Mouse (Mus musculus) kidney, adult 8-10 months (tissue): ENCODE results near the gene Ttll12.

ENCODE experiments used
- DNase-seq, 2 experiments: peaks; one replicate each; pipeline ENCODE4 v3.0.0; 2022

The Ttll12 gene

DNA sequence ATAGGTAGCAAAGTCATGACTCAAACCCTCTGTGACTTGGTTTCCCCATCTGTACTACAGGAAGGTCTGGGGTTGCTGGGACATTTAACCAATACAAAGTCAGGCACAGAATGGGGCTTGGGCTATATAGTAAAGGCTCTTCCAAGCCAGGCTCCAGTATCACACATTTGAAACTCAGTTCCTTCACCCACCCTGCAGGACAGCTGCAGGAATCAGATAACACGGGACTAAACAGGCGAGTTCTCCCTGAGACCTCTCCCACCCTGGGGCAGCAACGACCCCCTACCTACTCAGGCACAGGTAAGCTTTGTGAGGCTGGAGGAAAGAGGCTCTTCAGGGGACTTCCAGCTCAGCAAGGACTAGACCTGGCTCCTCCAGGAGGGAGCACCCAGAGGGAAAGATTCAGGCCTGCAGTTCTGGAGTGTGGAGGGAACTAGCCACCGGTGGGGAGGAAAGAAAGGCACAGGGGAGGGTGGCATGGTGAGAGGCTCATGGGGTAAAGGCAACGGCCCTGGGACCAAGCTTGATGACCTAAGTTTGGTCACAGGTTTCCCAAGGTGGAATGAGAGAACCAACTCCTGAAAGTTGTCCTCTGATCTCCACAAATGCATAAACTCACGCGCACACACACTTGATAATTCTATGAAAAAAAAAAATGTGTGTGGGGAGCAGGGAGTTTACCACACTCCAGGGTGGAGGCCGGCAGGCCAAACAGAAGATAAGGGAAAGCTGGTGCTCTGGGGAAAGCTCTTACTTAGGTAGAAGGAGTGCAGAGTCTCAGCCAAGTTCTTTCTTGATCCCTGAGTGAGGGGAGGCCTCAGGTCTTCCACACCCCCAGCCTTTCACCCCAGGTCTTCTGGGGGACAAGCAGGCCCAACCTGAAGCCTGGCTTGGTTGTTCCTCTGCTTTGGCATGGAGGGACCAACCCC, 2.4 kb downstream of the Ttll12 start:
- no peak for DNase-seq

DNA sequence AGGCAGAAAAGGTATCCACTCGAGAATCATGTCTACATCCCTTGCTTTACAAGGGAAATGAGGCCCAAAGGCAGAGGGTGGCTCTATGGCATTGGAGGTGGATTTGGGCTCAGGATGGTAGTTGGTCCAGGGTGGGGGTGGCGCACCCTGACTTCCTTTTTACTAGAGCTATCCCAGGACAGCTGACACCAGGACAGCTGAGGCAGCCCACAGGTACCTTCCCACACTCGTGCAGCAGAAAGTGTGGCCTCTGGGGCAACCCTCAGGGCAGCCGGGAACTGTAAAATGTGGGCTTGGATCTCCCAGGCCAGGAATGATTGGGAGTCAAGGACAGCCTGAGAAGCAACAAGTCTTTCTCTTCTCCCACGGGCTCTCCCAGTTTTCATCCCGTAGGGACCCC, 3.2 kb downstream of the Ttll12 start:
- no peak for DNase-seq

DNA sequence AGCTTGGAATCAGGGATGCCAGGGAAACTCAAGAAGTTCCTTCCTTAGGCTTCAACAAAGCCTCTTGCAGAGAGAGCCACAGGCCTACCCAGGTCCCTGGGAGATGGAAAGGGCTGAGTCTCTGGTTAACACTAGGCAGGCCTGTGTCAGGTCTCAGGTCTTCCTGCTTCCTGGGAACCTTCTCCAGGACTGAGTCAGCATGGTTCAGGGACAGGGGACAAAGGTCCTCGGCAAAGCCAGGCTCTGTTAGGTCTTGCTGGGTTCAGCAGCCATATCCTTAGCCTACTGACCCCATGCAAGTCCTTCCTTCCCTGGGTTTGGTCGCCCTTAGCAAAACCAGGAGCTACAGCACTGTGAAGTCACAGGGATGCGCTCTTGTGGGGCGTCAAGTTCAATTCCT, 4.1 kb downstream of the Ttll12 start:
- peak; percentile 23 to 37 for DNase-seq

DNA sequence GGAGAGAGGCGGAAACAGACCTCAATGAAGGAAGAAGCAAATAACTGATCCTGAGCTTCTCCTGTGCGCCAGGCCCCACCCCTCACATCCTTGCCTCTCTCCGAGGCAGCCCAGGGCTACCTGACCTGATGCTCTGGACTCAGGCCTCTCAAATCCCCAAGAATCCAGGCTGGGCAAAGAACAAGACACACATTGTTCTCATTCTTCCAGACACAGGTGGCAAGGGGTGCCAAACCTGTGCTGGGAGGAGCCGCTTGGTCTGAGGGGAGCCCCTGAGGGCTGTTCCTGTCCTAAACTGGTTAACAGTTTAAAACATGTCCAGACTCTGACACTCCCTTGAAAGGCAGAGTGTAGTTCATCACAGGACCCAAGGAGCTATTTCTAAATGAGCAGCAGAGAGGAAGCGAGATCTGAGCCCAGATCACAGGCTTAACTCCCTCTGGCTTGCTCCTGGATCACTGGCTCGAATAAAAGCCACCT, 10.2 kb downstream of the Ttll12 start:
- DNase-seq, result no peak

DNA sequence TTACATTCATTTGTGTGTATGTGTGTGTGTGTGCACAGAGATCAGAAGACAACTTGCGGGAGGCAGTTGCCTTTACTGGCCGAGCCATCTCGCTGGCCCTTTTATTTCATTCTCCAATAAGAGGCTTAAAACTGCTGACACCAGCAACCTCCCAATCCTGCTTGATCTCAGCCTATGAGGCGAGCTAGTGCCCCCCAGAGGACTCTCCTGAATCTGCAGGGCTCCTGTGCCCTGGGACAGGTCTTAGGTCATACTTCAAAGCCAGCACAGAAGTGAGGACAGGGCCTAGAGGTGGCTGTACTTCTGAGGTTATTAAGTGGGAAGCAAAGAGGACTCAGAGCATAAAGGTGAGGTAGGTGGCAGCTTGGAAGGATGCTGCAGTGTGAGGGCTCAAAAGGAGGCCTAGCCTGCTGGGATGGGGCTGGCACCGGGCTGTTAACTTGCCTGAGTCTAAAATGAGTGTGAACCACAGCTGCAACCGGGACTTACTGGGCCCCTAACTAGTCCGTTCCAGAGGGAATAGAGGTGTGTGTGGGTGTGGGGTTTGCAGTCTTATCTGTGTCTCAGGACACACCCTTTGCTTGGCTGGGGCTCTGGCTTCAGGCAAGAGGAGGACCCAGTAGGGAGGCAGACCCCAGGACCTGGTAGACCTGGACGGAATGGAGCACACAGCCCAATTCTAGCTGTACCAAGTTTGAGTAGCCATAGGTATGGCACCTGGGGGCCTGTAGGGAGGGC, 11.4 kb downstream of the Ttll12 start:
- peak; percentile 67 to 80 for DNase-seq

DNA sequence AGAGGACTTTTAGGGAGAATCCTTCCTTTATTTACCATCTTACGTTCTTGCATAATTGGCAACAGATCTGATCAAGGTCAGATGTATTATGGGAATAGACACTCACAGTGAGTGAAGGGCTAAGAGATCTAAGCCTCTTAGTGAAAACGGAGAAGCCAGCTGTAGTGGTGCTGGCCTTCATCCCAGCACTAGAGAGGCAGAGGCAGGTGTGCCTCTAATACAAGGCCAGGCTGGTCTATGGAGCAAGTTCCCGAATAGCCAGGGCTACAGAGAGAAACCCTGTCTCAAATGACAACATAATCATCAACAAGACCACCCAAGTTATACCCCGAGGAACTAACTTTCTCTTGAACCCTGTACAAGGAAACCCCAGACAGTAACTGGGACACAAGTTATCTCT, 12.0 kb downstream of the Ttll12 start:
- DNase-seq, result no peak

DNA sequence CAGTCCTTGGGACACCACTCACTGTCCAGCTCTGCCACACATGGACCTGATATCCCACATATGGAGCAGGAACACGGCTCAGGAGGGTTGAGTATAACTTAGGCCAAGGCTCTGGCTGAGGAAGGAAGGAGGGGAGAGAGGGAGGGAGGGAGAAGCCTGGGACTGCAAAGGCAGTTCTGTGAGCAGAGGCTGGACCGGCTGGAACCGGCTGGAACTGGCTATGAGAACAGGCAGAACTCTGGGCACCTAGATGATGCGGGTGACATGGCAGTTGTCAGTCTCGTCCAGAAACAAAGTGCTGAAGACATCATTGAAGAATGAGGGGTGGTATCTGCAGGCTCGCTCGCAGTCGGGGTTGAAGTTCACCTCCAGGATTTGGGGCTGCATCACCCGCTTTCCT, 18.3 kb downstream of the Ttll12 start:
- DNase-seq, result no peak

DNA sequence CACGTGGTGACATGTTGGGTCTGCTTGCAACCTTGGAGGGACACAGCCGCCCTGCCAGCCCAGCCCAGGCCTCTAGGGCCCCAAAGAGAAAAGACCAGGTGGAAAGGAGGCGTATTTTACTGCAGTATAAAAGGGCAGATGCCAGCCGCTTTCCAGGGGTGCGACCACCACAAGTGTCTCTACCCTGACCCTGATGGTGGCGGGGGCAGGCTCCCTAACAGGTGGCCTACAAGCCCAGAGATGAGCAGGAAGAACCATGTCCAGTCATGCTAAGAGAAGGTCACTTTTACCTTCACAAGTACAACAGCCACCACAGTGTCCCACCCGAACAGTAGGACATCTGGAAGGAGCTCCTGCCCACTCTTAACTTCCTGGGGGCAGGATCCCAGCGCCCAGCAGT, 19.4 kb downstream of the Ttll12 start:
- no peak for DNase-seq

DNA sequence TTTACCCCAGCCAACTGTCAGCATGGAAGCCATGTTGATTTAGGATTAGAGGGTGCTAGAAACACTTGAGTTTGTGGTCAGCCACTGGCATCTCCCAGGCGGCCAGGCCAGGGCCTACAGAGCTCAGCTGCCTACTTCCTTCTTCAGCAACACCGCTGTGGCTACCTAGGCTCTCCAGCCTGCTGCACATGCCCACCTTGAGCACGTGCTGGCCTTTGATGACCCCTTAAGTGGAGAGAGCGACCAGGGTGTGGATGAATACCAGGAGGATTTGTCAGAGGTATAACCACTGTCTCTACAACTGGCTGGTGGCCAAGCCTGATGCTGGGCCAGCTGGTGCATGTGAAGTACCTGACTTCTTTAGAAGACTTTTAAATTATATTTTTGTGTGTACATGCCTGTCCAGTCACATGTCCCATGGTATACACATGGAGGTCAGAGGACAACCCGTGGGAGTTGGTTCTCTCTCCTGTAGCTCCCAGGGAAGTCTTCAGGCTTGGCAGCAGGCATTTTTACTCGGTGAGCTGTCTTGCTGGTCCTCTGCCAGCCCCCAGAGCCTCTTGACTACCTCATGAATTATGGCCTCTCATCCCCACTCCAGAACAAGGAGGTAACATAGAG, 20.1 kb downstream of the Ttll12 start:
- DNase-seq, result no peak

DNA sequence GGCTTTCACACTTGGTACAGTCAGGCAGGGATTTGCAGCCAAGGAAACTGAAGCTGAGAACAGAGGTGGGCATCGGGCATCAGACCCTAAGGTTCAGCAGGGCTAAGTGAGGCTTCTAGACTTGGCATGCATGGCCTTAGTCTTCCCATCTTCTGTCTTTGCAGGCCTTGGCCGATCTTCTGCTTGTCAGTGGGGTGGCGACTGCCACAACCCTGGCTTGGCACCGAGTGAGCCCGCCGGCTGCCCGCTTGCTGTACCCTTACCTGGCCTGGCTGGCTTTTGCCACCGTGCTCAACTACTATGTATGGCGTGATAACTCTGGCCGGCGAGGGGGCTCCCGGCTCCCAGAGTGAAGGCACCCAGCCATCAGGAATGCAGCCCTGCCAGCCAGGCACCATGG, 21.4 kb downstream of the Ttll12 start:
- no peak for DNase-seq

DNA sequence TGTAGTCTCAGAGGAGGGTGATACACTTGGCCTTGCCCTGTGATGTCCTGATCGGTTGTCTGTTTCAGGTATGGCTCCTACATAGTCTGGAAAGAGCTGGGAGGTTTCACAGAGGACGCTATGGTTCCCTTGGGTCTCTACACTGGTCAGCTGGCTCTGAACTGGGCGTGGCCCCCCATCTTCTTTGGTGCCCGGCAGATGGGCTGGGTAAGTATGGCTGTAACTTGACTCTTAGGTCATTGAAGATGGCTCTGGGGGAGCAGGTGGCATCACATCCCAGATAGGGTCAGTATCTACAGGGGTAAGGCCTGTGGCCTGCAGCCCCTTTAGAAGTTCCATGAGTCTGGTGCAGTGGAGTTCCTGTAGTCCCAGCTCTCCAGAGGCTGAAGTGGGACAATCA, 22.8 kb downstream of the Ttll12 start:
- DNase-seq, result no peak

DNA sequence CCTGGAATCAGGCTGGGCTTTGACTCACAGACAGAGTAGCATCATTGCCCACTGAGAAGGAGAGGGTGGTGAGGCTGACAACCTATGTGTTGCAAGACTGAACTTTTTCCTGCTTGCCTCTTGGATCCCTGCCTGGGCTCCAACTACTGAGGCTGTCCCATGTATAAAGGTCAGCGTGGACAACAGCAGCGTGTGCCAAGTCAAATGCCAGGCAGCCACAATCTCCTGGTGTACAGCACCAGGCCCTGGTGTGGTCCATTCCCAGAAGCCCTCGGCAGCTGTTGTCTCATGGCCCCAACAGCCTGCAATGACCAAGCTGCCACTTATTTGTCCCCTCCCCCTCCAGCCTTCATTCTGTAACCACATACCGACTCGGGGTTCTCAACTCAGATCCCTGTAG, 23.3 kb downstream of the Ttll12 start:
- peak; percentile 76 to 78 for DNase-seq

DNA sequence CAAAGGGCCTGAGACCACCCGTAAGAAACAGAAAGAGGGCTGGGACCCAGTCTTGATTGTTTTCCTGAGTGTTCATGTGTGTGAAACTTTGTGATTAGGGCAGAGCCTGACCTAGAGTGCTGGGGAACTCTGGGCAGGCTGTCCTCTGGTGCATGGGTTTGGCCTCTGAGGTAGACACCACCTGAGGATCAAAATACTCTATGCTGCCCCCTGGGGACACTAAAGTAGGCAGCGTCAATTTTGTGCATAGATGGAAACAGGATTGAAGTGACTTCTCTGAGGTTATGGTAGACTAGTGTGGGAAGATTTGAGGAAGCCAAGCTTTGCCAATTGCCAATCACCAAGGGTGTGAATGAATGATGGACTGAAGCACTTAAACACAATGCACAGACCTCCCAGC, 24.3 kb downstream of the Ttll12 start:
- no peak for DNase-seq

DNA sequence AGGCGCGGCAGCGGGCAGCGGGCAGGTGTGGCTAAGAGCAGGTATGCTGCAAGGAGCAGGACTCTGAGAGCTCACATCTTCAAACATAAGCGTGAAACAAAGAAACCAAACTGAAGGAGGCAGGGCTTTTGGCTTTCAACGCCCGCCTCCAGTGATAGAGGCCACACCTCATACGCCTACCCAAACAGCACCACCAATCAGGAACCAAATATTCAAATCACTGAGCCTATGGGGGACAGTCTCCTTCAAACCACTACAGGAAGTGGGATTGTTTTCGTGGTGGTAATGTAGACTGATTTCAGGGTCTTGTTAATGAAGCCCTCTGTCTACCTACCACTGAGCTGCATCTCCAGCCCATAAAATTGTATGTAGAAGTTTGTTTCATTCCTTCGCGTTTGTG, 25.3 kb downstream of the Ttll12 start:
- DNase-seq, result no peak

DNA sequence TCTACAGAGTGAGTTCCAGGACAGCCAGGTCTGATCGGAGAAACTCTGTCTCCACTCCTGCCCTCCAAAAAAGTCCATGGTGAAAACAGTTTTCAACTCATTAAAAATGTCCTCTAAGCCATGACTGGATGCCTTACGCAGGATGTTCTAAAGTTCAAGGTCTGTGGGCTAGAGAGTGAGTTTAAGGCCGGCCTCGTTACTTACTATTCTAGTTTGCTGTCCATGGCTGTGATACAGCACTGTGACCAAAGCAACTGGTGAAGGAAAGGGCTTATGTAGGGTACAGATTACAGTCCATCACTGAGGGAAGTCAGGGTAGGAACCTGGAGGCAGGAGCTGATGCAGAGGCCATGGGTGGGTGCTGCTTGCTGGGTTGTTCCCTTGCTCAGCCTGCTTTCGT, 26.4 kb downstream of the Ttll12 start:
- no peak for DNase-seq

DNA sequence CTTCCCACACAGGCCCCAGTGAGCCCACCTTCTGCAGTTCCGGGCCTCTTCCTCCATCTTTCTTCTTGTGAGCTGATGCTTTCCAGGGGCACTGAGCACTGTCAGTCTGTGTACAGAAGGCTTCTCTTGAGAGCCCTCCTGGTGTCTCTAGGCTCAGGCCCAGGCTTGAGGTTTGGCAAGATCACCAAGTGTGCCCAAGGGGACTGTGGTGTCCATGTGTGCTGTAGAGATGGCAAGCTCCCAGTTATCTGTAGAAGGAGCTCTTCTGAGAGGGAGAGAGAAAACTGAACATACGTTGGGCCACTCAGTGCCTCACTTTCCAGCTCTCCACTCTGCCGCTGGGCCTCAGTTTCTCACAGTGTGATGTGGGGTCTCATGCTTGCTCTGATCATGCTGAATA, 27.2 kb downstream of the Ttll12 start:
- no peak for DNase-seq

DNA sequence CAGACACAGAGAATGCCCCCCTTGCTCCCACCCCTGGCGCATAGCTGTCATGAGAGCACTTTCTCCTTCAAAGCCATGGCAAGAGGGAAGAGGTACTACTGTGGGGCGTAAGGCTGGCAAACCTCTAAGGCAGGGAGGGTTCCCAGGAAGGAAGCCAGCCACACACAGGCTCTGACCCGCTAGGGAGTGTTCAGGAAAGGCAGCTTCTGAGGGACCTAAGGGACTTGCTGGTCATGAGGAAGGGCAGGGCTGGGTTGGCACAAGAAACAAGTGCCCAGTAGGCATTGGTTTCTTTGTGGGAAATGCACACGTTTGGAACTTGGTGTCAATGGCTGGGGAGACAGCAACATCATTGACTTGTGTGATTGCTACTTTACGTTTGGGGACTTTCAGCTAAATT, 29.0 kb downstream of the Ttll12 start:
- DNase-seq, result no peak

DNA sequence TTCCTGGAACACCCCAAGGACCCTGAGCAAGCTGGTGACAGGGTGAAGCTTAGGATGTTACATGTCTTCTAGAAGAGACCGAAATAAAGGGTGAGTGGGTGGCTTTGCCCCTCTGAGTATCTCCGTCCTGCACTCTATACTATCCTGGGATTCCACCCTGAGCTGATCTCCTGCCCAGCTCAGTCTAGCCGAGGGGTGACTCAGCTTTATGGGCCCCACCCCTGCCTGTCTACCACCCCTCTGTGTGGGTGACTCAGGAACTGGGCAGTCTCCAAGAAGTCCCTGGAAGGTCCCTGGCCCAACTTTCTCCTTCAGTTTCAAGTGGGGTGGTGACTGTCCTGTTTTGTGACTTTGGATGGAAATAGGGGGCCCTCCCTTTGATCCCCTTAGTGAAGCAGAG, 29.5 kb downstream of the Ttll12 start:
- no peak for DNase-seq

DNA sequence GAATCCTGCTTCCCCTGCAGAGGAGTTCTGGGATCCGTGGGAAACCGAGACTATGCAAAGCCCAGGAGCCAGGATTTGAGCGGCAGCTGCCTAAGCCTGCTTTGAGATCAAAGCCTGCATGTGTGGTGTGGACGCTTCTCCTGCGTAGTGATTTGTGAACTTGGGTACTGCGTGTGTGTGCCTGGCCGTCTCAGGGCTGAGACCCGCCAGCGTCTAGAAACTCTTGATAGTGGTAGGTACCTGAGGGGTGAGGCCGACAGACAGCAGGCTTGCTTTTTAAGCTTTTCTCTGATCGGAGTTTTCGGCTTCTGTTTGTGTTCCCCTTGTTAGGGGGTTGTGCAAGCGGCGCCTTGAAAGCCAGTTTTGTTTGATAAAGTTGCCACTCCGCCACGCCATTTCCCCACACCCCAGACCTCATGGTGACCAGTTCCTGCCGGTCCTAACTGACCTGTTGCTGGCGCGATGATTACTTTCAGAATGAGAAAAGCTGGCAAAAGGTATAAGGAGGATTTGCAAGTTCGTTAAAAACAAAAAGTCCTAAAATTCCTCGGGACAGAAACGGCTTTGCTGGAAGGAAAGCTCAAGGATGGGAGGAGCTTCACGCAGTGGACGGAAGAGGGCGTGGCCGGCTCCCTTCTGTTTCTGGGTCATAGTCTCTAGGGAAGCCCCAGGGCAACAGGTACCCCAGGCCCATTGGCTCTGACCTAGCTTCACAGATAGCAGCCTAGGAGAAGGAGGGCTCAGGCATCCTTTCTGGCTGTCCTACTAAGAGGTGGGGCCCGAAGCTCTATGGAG, 30.9 kb downstream of the Ttll12 start:
- DNase-seq, result peak; percentile 43 to 73

DNA sequence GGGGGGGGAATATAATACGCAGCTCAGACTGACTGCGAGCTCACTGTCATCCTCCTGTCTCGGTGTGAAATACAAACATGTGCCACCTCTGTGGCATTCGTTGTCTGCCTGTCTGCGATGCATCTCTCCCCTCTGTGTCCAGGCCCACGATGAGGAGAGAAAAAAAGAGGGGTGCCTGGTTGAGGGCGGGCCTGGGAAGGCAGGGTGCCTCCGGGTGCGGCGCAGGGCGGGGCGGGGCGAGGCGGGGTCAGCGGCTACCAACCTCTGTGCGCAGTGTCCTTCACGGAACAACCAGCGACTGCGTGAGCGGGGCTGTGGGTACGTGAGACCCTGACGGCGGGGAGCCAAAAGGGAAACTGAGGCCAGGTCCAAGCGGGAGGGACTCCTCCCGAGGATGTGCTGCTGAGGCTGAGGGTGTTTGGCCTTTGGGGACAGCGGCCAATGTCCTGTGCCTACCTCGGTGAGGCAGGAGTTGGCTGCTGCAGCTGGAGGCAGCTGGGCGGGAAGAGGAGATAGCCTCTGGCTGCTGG, 31.6 kb downstream of the Ttll12 start, which contains the start of the genes Tspo and Mcat:
Gene Tspo (plus strand): TSS at position 266 of the 530 bp plus-strand sequence.
Gene Mcat (minus strand): TSS at position 461 of the 530 bp plus-strand sequence.
- DNase-seq, result peak; percentile 47 to 63

DNA sequence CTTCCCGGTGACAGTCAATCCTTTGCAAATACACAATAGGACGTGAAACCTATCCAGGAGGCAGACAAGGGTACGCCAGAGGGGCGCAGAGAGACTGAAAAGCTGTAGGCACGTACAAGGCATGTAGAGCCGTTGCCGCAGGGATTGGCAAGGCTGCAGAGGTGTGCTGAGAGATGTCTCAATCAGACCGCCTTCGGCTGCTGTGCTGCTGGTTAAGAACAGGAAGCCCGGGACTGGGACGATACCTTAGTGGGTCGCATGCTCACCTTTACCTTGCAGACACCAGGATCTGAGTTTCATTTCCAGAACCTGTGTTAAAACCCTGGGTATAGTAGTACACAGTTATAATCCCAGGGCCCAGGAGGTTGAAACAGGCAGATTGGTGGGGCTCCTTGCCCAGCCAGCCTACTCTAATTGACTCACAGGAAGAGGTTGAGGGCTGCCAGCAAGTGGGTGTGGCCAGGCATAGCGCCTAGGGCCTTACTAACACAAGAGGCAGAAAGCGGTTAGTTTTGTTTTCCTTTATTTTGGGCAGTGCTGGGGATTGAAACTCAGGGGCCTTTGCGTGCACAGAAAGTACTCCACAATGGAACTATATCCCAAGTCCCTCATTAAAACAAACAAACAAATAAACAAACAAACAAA, 32.2 kb downstream of the Ttll12 start:
- peak; percentile 87 for DNase-seq
